Mouse (Mus musculus) embryonic facial prominence, embryonic 10.5 days (tissue): Measurements from ENCODE around the gene Mov10. TPM values are rescaled to one million over a fixed set of nuclear protein-coding genes. Genes with fewer than 3 reads are reported as not detected.
"Not testable (repeated sequence)": the region's sequence is repeated elsewhere in the genome, so short reads cannot be mapped to it uniquely, and the experiment has no call there.

Experiments
- DNase-seq: peaks from one replicate; pipeline ENCODE4 v3.0.0-alpha.2; 2017; ENCODE audit warnings: low spot score
- H3K27ac ChIP-seq: fragments of 300-500 bp; sonication (generic); replicated peaks from 2 replicates; pipeline ENCODE4 v1.5.1; 2016; ENCODE audit warnings: mild to moderate bottlenecking
- H3K27me3 ChIP-seq: fragments of 300-500 bp; sonication (generic); replicated peaks from 2 replicates; pipeline ENCODE4 v1.6.1; 2016; ENCODE audit warnings: low read depth, mild to moderate bottlenecking; ENCODE audit not compliant: poor library complexity, severe bottlenecking
- H3K36me3 ChIP-seq: fragments of 300-500 bp; sonication (generic); replicated peaks from 2 replicates; pipeline ENCODE4 v1.6.1; 2016; ENCODE audit warnings: mild to moderate bottlenecking, moderate library complexity
- H3K4me1 ChIP-seq: fragments of 300-500 bp; sonication (generic); 2 replicates; pipeline ENCODE4 v1.6.1; 2016
- H3K4me3 ChIP-seq: fragments of 300-500 bp; sonication (generic); 2 replicates; pipeline ENCODE4 v1.5.1; 2016; ENCODE audit warnings: mild to moderate bottlenecking, moderate library complexity
- H3K9me3 ChIP-seq: fragments of 300-500 bp; sonication (generic); 2 replicates; pipeline ENCODE4 v1.6.1; 2016; ENCODE audit warnings: mild to moderate bottlenecking
- WGBS: fragments of 180-500 bp; shearing (Covaris S2); methylation state at CpG from one replicate; pipeline ENCODE4 v1.1.7; 2016; 5-methylcytosine and 5-hydroxymethylcytosine counted together
- polyA plus RNA-seq: library from polyadenylated mRNA; unstranded; fragments of >200 nt; fragmentation: Nextera tagmentation; extraction: Ambion mirVana; gene quantifications from 2 replicates; pipeline ENCODE4 v1.2.1, GENCODE M21; 2016

Mov10 gene
- polyA plus RNA-seq = 38.0 and 46.4 TPM in 2 replicates

GRCm38 (mm10) chr3:104817991-104818748, at the start of gene Mov10:
Gene Mov10, minus strand, starts transcription at chr3:104818563.
- peak within 1 kb of the TSS; percentile 91 for H3K4me3 ChIP-seq
- no peaks in the 10 kb centered on the region for H3K27me3 ChIP-seq
- DNase-seq = peak; percentile 84
- peak within 1 kb of the TSS; percentile 95 for H3K27ac ChIP-seq
- peaks cover 27% of the 10 kb centered on the region for H3K4me1 ChIP-seq
- peaks cover 18% of the 10 kb centered on the region for H3K36me3 ChIP-seq
- WGBS = under 1% methylated on average over 40 of the region's 40 CpGs
- no peaks in the 10 kb centered on the region for H3K9me3 ChIP-seq

- Histone ChIP-seq H3K4me3 (peak overlapping the region; percentile 98; the same call in 1 of the 2 replicates), H3K4me1 (peaks cover 28% of the 10 kb centered on the region), H3K36me3 (peaks cover 35% of the 10 kb centered on the region)
- H3K9me3 ChIP-seq, DNase-seq, H3K27me3 ChIP-seq, H3K27ac ChIP-seq: not testable (repeated sequence)
These were observed 48.3 kb upstream of the Mov10 start for GRCm38 (mm10) chr3:104866674-104867073.

- Histone ChIP-seq H3K4me3 (peak overlapping the region; percentile 98), H3K36me3 (peaks cover 22% of the 10 kb centered on the region), H3K9me3 (no peaks in the 10 kb centered on the region), H3K4me1 (peaks cover 34% of the 10 kb centered on the region), H3K27ac (peak overlapping the region; percentile 97), H3K27me3 (no peaks in the 10 kb centered on the region)
- 2% methylated on average over 12 of the region's 12 CpGs for WGBS
- DNase-seq = no peak
These were observed 47.0 kb upstream of the Mov10 start for GRCm38 (mm10) chr3:104865341-104865788.

- H3K4me1 ChIP-seq = peaks cover 34% of the 10 kb centered on the region
- peaks cover 16% of the 10 kb centered on the region for H3K36me3 ChIP-seq
- H3K27me3 ChIP-seq = no peaks in the 10 kb centered on the region
- peak overlapping the region; percentile 98 for H3K4me3 ChIP-seq
- DNase-seq = peak; percentile 89
- WGBS = under 1% methylated on average over 48 of the region's 48 CpGs
- H3K9me3 ChIP-seq = no peaks in the 10 kb centered on the region
- H3K27ac ChIP-seq = peak overlapping the region; percentile 97
These were observed 46.4 kb upstream of the Mov10 start for GRCm38 (mm10) chr3:104864651-104865340.

GRCm38 (mm10) chr3:104863786-104864650, 45.7 kb upstream of the Mov10 start, which contains the start of the genes St7l and Capza1:
Gene St7l, plus strand, starts transcription at chr3:104864005.
Gene Capza1, minus strand, starts transcription at chr3:104864505.
- DNase-seq = peak; percentile 93
- peak within 1 kb of the TSS; percentile 97 for H3K27ac ChIP-seq
- H3K36me3 ChIP-seq = peaks cover 15% of the 10 kb centered on the region
- peaks cover 34% of the 10 kb centered on the region for H3K4me1 ChIP-seq
- under 1% methylated on average over 43 of the region's 43 CpGs for WGBS
- H3K4me3 ChIP-seq = peak within 1 kb of the TSS; percentile 98
- no peaks in the 10 kb centered on the region for H3K27me3 ChIP-seq
- no peaks in the 10 kb centered on the region for H3K9me3 ChIP-seq

GRCm38 (mm10) chr3:104858560-104858959, 40.2 kb upstream of the Mov10 start:
- 100% methylated on average over 1 of the region's 1 CpGs for WGBS
- peaks cover 40% of the 10 kb centered on the region for H3K36me3 ChIP-seq
- H3K4me3 ChIP-seq = no peak overlapping the region

GRCm38 (mm10) chr3:104856106-104856505, 37.7 kb upstream of the Mov10 start:
- H3K36me3 ChIP-seq = peaks cover 44% of the 10 kb centered on the region
- H3K4me3 ChIP-seq = no peak overlapping the region
- WGBS = 82% methylated on average over 1 of the region's 1 CpGs
- DNase-seq = no peak
- H3K9me3 ChIP-seq = no peaks in the 10 kb centered on the region
- no peaks in the 10 kb centered on the region for H3K27me3 ChIP-seq
- H3K4me1 ChIP-seq = 0 out of 2 replicates have a peak, but pooled peaks cover 2% of the 10 kb centered on the region
- no peak overlapping the region for H3K27ac ChIP-seq

More at GRCm38 (mm10) chr3:104858560-104858959, 40.2 kb upstream of the Mov10 start:
- no peak for DNase-seq
- Histone ChIP-seq H3K27ac (no peak overlapping the region), H3K9me3 (no peaks in the 10 kb centered on the region), H3K27me3 (no peaks in the 10 kb centered on the region), H3K4me1 (peaks cover 21% of the 10 kb centered on the region)

- DNase-seq = no peak
- H3K36me3 ChIP-seq = peaks cover 52% of the 10 kb centered on the region
- H3K4me1 ChIP-seq = no peaks in the 10 kb centered on the region
- no peak overlapping the region for H3K4me3 ChIP-seq
- H3K27me3 ChIP-seq = no peaks in the 10 kb centered on the region
- H3K27ac ChIP-seq = no peak overlapping the region
- H3K9me3 ChIP-seq = no peaks in the 10 kb centered on the region
These were observed 36.5 kb upstream of the Mov10 start for GRCm38 (mm10) chr3:104854866-104855265.

- H3K27me3 ChIP-seq = no peaks in the 10 kb centered on the region
- H3K36me3 ChIP-seq = peaks cover 55% of the 10 kb centered on the region
- WGBS = 87% methylated on average over 1 of the region's 1 CpGs
- no peak overlapping the region for H3K4me3 ChIP-seq
- no peak for DNase-seq
- H3K9me3 ChIP-seq = no peaks in the 10 kb centered on the region
- H3K27ac ChIP-seq = no peak overlapping the region
- H3K4me1 ChIP-seq = no peaks in the 10 kb centered on the region
These were observed 36.1 kb upstream of the Mov10 start for GRCm38 (mm10) chr3:104854465-104854864.

GRCm38 (mm10) chr3:104846601-104847000, 28.2 kb upstream of the Mov10 start:
- no peak for DNase-seq
- WGBS = 88% methylated on average over 4 of the region's 4 CpGs

GRCm38 (mm10) chr3:104841049-104841448, 22.7 kb upstream of the Mov10 start:
- Histone ChIP-seq H3K4me3 (no peak overlapping the region), H3K36me3 (peaks cover 94% of the 10 kb centered on the region), H3K9me3 (no peaks in the 10 kb centered on the region), H3K27ac (no peak overlapping the region), H3K4me1 (no peaks in the 10 kb centered on the region), H3K27me3 (no peaks in the 10 kb centered on the region)
- 95% methylated on average over 5 of the region's 5 CpGs for WGBS
- no peak for DNase-seq

More at GRCm38 (mm10) chr3:104846601-104847000, 28.2 kb upstream of the Mov10 start:
- H3K4me1 ChIP-seq = no peaks in the 10 kb centered on the region
- no peaks in the 10 kb centered on the region for H3K27me3 ChIP-seq
- H3K4me3 ChIP-seq = no peak overlapping the region
- H3K36me3 ChIP-seq = peaks cover 81% of the 10 kb centered on the region
- no peak overlapping the region for H3K27ac ChIP-seq
- H3K9me3 ChIP-seq = no peaks in the 10 kb centered on the region

- H3K4me3 ChIP-seq = no peak overlapping the region
- H3K27me3 ChIP-seq = no peaks in the 10 kb centered on the region
- H3K27ac ChIP-seq = no peak overlapping the region
- 94% methylated on average over 3 of the region's 3 CpGs for WGBS
- H3K36me3 ChIP-seq = peaks cover 94% of the 10 kb centered on the region
- H3K9me3 ChIP-seq = no peaks in the 10 kb centered on the region
- no peaks in the 10 kb centered on the region for H3K4me1 ChIP-seq
- no peak for DNase-seq
These were observed 17.4 kb upstream of the Mov10 start for GRCm38 (mm10) chr3:104835797-104836196.
